Mouse (Mus musculus): ENCODE data around the gene Ttll10. TPM values are rescaled to one million over a fixed set of nuclear protein-coding genes. Genes with fewer than 3 reads are reported as not detected.

Ttll10 gene
- polyA plus RNA-seq, 1 experiment, result not detected

DNA sequence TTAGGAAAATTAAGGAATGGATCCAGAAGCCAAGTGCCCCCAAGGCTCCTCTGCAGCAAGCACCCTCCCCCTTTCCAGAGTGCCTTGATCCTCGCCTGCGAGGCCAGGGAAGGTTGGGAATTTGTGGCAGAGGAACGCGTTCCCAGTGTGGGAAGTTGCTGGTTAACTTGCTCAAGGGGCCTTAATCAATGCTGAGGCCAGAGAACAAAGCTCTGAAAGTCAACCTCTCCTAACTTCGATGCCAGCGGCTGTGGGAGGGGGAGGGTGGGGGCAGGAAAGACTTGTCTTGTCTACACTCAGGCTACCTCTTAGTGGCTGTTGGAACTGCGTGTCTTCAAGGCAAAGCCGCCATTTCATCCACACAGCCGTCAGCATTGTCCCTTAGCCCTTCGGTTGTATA, 1.5 kb downstream of the Ttll10 start:
- Histone ChIP-seq H3K27ac (ENCODE audit: insufficient read depth, low read depth, low read length) (no peak overlapping the region), H3K4me3 (ENCODE audit: insufficient read depth, low read depth, low read length) (no peak overlapping the region), H3K4me1 (ENCODE audit: control insufficient read depth, insufficient read depth, low read length) (no peaks in the 10 kb centered on the region)
- TF ChIP-seq CTCF (IDR thresholded peaks at IDR 0.05; ENCODE audit: insufficient read depth, low read depth, low read length) (no peak), POLR2A (IDR thresholded peaks at IDR 0.05; ENCODE audit: insufficient read depth, low read depth, low read length) (no peak)
- 69% methylated on average over 10 of the region's 10 CpGs for WGBS

DNA sequence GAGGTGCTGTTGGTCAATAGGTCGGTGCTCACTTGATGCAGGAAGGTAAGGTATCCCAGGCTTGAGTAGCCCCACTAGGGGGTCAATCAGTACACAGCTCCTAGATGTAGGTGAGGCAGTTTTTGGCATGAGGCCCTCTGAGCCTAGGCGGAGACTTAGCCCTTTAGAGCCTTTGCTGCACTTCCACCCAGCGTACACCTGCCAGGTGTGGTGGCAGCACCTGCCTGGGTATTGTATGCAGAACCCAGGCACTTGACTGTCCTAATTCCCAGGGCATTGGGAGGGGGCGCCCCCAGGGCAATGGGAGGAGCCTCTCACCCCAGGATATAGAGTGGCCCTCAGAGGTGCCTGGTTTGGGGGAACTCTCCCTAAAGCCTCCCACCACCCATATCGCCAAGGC, 4.0 kb downstream of the Ttll10 start:
- H3K27ac ChIP-seq (ENCODE audit: insufficient read depth, low read depth, low read length), result no peak overlapping the region
- TF ChIP-seq CTCF (IDR thresholded peaks at IDR 0.05; ENCODE audit: insufficient read depth, low read depth, low read length) (no peak), POLR2A (IDR thresholded peaks at IDR 0.05; ENCODE audit: insufficient read depth, low read depth, low read length) (no peak)
- H3K4me1 ChIP-seq (ENCODE audit: control insufficient read depth, insufficient read depth, low read length), result no peaks in the 10 kb centered on the region
- 89% methylated on average over 5 of the region's 5 CpGs for WGBS
- H3K4me3 ChIP-seq (ENCODE audit: insufficient read depth, low read depth, low read length), result no peak overlapping the region

DNA sequence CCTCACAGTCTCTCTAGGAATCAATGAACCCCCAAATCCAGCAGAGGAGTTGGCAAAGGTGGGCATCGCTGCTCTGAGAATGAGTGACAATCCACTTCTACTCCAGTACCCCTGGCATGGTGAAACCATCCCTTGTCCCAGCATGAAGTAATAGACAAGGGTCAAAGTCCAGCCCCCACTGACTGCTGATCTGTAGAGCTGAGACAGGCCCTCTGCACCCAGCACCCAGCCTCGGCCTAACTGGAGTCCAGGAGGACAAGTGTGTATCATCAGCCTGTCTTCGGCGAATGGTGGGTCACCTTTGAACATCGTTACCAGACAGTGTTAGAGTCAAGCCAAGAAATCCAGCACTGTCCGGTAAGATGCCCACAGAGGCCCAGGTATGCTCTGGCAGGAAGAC, 4.6 kb downstream of the Ttll10 start:
- H3K4me1 ChIP-seq (ENCODE audit: control insufficient read depth, insufficient read depth, low read length), result no peaks in the 10 kb centered on the region
- no peak overlapping the region for H3K4me3 ChIP-seq (ENCODE audit: insufficient read depth, low read depth, low read length)
- no peak overlapping the region for H3K27ac ChIP-seq (ENCODE audit: insufficient read depth, low read depth, low read length)
- 95% methylated on average over 6 of the region's 6 CpGs for WGBS
- no peak for TF ChIP-seq CTCF (IDR thresholded peaks at IDR 0.05; ENCODE audit: insufficient read depth, low read depth, low read length)
- TF ChIP-seq POLR2A (IDR thresholded peaks at IDR 0.05; ENCODE audit: insufficient read depth, low read depth, low read length), result no peak

DNA sequence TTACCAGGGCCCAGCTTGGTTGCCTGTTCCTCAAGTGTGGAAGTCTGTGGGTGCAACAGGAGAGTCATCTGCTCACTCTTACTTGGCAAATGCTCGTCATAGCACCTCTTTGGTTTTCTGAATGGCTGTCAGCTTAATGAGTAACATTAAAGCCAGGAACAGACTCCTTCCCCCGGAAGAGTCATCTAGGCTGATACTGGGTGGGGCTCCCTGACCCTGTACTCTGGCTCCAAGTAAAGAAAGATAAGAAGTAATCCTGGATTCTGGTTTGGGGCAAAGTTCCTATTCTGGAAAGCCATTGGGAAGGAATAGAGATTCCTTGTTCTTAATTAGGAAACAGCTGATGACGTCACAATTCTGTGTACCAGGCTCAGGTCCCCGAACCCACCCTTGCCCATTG, 5.1 kb downstream of the Ttll10 start:
- Histone ChIP-seq H3K4me1 (ENCODE audit: control insufficient read depth, insufficient read depth, low read length) (no peaks in the 10 kb centered on the region), H3K27ac (ENCODE audit: insufficient read depth, low read depth, low read length) (no peak overlapping the region), H3K4me3 (ENCODE audit: insufficient read depth, low read depth, low read length) (no peak overlapping the region)
- WGBS, result 88% methylated on average over 4 of the region's 4 CpGs
- TF ChIP-seq POLR2A (IDR thresholded peaks at IDR 0.05; ENCODE audit: insufficient read depth, low read depth, low read length), result no peak

DNA sequence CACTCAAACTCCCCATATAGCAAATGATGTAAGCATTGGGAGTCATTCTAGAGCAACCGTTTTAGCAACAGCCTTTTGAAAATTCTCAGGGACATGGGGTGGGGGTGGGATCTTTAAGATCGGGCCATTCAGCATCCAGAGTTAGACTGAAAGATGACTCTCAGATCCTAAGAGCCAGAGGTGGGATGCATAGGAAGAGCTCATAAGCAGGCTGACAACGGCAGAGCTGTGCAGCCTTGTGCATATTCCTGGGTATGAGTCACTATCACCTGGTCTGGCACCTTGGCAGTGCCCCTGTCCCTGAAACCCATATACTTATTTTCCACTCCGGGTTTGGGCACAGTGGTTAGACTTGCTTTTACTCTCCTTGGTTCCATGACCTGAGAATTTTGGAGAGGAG, 6.1 kb downstream of the Ttll10 start:
- Histone ChIP-seq H3K4me3 (ENCODE audit: insufficient read depth, low read depth, low read length) (no peak overlapping the region), H3K27ac (ENCODE audit: insufficient read depth, low read depth, low read length) (no peak overlapping the region), H3K4me1 (ENCODE audit: control insufficient read depth, insufficient read depth, low read length) (no peaks in the 10 kb centered on the region)
- WGBS, result 80% methylated on average over 4 of the region's 4 CpGs
- TF ChIP-seq CTCF (IDR thresholded peaks at IDR 0.05; ENCODE audit: insufficient read depth, low read depth, low read length) (no peak), POLR2A (IDR thresholded peaks at IDR 0.05; ENCODE audit: insufficient read depth, low read depth, low read length) (no peak)

DNA sequence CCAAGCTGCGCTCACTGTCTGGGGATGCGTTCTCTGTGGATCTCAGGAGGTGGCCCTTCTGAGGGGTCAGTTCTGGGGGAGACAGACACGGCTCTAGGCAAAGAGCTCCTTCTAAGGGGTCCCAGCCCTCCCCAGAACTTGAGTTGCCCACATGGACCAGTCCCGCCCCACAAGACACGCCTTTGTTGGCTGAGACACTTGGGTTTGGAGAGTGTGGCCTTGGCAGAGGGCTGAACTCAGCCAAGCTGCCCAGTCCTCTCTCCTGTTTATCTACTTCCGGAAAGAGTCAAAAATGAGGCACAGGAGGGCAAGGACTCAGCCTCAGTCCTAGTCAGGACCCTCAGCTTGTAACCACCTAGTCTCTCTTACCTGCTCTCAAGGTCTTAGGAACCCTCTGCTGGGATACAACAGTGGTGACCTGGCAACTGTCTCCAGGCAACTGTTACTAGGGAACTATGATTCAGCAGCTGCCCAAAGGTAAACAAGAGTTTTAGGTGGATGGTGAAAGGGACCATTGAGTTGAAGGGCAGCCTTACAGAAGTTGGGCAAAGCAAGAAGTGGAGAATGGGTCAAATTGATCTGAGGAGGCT, 8.7 kb downstream of the Ttll10 start:
- TF ChIP-seq POLR2A (IDR thresholded peaks at IDR 0.05; ENCODE audit: insufficient read depth, low read depth, low read length) (no peak), CTCF (IDR thresholded peaks at IDR 0.05; ENCODE audit: insufficient read depth, low read depth, low read length) (no peak)
- H3K4me3 ChIP-seq (ENCODE audit: insufficient read depth, low read depth, low read length), result no peak overlapping the region
- 67% methylated on average over 6 of the region's 6 CpGs for WGBS
- H3K4me1 ChIP-seq (ENCODE audit: control insufficient read depth, insufficient read depth, low read length), result no peaks in the 10 kb centered on the region
- H3K27ac ChIP-seq (ENCODE audit: insufficient read depth, low read depth, low read length), result no peak overlapping the region

DNA sequence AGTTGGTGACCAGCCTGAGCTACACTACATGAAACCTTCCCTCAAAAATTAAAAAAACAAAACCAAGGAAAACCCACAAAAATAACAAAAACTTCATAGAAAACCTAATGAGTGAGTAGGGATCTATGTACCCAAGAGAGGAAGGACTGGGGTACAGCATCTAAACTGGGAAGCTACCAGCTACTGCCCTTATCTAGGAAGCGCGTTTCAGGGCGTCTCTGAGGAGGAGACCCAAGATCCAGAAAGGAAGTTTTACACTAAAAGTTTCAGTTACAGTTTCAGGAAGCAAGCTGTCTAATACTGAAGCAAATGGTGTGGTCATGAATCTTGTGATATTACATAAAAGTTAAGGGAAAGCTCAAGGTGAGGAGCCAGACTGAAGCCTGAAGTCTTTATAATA, 9.4 kb downstream of the Ttll10 start:
- TF ChIP-seq CTCF (IDR thresholded peaks at IDR 0.05; ENCODE audit: insufficient read depth, low read depth, low read length), result no peak
- TF ChIP-seq POLR2A (IDR thresholded peaks at IDR 0.05; ENCODE audit: insufficient read depth, low read depth, low read length), result no peak
- H3K27ac ChIP-seq (ENCODE audit: insufficient read depth, low read depth, low read length), result no peak overlapping the region
- H3K4me3 ChIP-seq (ENCODE audit: insufficient read depth, low read depth, low read length), result no peak overlapping the region
- H3K4me1 ChIP-seq (ENCODE audit: control insufficient read depth, insufficient read depth, low read length), result no peaks in the 10 kb centered on the region
- WGBS, result 81% methylated on average over 3 of the region's 3 CpGs

DNA sequence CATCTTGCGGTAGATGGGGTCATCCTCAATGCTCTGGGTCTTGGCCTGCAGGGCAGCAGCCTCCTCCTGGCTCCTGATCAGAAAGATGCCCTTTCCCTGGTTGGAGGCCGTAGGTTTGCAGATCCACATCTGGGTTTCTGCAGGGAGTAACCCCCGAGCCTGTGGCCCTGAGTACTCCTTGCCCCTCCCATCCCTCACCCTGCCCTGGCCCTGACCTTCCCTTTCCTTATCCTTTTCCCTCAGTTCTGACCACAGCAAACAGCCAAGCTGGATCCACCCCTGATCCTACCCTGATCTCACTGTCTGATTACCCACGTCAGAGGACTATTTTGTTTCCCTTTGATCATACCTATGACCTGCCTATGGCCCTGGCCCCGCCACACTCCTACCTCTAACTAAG, 14.5 kb downstream of the Ttll10 start:
- H3K4me3 ChIP-seq (ENCODE audit: insufficient read depth, low read depth, low read length), result no peak overlapping the region
- H3K27ac ChIP-seq (ENCODE audit: insufficient read depth, low read depth, low read length), result no peak overlapping the region
- TF ChIP-seq CTCF (IDR thresholded peaks at IDR 0.05; ENCODE audit: insufficient read depth, low read depth, low read length) (no peak), POLR2A (IDR thresholded peaks at IDR 0.05; ENCODE audit: insufficient read depth, low read depth, low read length) (no peak)
- 84% methylated on average over 5 of the region's 5 CpGs for WGBS
- no peaks in the 10 kb centered on the region for H3K4me1 ChIP-seq (ENCODE audit: control insufficient read depth, insufficient read depth, low read length)

DNA sequence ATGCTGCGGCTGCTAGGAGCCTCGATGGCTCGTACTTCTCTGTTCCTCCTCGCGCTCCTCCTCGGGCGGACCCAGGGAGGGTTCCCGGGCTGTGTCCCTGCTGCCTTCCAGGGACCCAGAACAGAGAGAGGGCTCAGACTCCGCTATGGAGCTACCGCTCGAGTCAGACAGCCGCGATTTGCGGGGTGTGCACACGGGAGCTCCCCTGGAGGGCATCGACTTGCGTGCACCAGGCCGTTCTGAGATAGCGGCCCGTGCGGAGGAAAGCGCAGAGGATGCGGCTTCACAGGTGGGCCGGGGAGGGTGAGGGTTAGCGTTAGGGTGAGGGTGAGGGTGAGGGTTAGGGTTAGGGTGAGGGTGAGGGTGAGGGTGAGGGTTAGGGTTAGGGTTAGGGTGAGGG, 24.3 kb downstream of the Ttll10 start:
- TF ChIP-seq CTCF (IDR thresholded peaks at IDR 0.05; ENCODE audit: insufficient read depth, low read depth, low read length) (no peak), POLR2A (IDR thresholded peaks at IDR 0.05; ENCODE audit: insufficient read depth, low read depth, low read length) (no peak)
- Histone ChIP-seq H3K4me1 (ENCODE audit: control insufficient read depth, insufficient read depth, low read length) (peaks cover 33% of the 10 kb centered on the region), H3K4me3 (ENCODE audit: insufficient read depth, low read depth, low read length) (peak overlapping the region; percentile 22), H3K27ac (ENCODE audit: insufficient read depth, low read depth, low read length) (no peak overlapping the region)
- 8% methylated on average over 25 of the region's 25 CpGs for WGBS

DNA sequence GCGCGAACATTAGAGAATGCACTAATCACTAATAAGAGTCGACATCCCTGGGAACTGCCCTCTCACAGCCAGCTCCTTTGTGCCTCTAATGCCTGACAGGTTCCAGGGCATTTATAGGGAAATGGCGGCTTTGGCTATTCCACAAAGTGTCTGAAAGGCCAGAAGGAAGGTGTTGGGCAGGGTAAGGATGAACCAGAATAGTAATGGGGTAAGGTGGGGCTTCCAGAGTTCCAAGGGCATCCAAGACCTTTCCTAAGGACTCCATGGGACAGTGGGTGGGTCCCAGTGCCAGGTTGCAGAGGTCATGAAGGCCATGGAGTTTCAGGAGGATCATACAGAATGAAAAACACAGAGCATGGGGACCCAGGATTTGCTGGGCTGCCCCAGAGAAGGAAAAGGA, 24.9 kb downstream of the Ttll10 start:
- Histone ChIP-seq H3K4me1 (ENCODE audit: control insufficient read depth, insufficient read depth, low read length) (peaks cover 33% of the 10 kb centered on the region), H3K4me3 (ENCODE audit: insufficient read depth, low read depth, low read length) (no peak overlapping the region), H3K27ac (ENCODE audit: insufficient read depth, low read depth, low read length) (no peak overlapping the region)
- WGBS, result 55% methylated on average over 4 of the region's 4 CpGs
- no peak for TF ChIP-seq CTCF (IDR thresholded peaks at IDR 0.05; ENCODE audit: insufficient read depth, low read depth, low read length)
- TF ChIP-seq POLR2A (IDR thresholded peaks at IDR 0.05; ENCODE audit: insufficient read depth, low read depth, low read length), result no peak

Data from olfactory bulb, adult 2 months (tissue).